Mouse (Mus musculus) cerebellum, adult 8-10 months (tissue): ENCODE measurements around the gene Gm28043.
A peak's percentile ranks its signal among the peaks of the same experiment; 100 is the strongest.

Source experiments
- DNase-seq: peaks from one replicate; pipeline ENCODE4 v3.0.0; 2022

The Gm28043 gene

DNA sequence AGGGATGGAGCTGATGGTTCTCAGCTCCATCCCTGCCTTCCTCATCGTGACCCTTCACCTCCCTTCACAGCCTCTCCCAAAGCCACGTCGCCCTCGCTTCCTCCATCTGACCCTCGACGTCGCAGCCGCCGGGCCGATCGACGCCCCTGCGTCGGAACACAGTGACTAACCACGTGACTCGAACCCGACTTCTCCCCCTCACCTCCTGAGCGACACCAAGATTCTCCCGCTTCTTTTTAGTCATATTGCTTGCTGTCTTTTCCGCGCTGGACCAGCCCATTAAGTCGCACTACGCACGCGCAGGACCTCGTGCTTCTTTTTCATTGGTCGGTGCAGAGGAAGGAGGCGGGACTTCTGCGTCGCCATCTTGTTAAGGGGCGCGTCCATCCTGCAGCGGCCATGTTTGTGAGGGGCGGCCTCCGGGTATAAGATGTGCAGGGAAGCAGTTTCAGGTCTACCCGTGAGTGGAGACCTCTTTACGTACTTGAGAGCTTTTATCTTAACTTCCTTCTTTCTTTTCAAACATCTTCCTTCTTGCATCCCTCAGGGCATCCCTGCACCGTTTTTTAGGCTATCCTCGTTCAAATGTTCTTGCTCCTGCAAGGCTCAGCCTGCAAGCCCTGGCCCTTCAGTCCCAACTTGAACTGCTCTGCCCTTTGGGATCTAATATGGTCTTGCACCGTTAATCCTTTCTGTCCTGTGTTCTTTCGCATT lies 102.2 kb downstream of the Gm28043 start, which contains the start of gene Ccdc167:
Ccdc167 (minus strand) TSS at position 313 of the 714 bp plus-strand sequence.
- DNase-seq, result peak; percentile 97

DNA sequence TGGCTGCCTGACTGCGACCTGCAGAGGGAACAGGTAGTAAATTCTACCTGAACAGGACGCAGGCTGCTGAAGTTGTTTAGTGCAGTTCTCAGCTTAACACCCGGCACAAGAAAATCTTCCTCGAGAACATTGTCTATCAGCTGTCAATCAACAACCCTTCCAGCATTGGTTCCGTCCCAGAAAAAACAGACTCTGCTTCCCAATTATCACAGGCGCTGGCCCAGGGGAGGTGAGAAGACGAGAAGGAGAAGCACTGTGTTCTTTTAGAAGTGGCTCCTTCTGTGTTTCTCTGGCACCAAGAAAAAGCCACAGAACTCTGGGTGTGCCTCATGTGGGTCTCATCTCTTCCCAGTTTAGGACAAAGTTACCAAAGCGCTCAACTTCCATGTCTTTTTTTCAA lies 104.0 kb downstream of the Gm28043 start:
- no peak for DNase-seq

DNA sequence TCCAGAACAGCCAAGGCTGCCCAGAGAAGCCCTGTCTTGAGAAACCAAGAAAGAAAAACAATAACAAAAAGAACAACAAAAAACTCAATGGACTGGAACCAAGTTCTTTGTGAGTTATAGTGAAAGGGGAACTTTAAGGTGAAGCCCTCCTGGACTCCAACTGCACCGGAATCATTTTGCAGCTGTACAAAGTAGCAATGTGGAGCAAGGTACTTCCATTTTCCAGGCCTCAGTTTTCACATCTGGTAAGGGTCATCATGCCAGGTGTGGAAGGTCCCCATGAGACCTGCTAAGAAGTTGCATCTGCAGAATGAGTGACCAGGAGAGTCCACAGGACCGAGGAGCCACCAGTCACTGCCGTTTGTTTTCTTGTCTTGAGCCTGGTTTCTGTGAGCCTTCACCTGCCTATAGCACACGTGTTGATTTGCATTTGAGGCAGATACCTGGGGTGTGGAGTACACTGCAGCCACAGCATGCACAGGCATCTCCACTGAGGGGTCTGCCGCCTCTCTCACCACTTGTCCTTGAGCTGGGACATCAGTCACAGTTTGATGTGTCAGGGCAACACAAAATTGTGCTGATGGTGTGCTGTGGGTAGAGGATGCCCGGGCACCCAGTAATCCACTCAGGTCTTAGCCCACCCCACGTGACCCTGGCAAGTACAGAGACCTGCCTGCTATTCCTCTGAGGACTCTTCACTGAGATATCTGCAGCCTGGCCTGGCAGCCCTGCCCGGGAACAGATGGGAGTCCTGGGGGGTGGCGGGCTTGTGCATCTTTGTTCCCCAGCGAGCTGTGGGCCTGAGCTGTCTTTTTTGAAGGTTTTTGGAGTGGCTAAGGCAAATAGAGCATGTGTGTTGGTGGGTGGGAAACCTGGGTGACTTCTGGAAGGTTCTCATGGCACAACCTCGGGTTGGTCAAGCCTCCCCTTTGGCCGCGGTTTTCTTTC lies 105.2 kb downstream of the Gm28043 start:
- DNase-seq, result peak; percentile 81

DNA sequence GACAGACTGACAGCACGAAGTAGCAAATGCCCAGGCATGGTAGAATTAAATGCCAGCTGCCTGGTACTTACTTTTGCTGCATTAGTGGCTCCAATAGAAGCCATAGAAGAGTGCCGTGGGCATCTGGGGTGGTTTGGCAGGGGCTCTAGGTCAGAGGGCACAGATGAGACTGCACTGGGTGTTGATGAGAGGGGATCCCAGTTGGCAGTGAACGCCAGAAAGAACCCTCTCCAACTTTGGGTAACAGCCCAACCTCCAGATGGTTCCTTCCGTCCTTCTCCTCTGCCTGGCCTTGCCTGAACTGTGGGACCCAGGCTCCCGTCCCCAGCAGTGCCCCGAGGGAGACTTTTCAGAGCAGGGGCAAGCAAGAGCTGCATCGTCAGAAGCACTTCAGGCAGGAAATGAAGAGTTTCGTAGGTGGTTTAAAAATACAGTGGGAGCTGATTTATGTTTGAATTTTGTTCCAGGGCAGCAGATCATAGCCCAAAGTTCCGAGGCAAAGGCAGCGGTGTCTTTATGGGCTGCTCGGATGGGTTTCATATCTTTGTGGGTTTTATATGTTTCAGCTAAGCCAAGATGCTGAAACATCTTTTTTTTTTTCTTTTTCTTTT lies 106.2 kb downstream of the Gm28043 start:
- no peak for DNase-seq

DNA sequence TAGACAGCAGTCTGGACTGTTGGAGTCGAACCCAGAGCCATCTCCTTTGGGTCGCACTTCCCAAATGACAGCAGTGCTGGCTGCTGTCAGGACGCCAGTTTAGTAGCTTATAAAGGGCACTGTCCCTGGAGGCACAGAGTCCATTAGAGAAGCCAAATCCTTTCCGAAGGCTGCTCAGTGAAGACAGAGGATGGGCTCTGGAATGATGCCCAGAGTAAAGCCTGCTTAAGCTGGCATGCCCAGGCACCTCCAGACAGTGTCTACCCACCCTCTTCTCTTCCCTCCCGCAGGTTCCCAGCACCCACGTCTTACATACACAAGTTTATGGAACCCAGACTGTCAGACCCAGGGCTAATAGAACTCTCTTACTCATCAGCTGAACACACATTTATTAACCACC lies 109.9 kb downstream of the Gm28043 start:
- no peak for DNase-seq

DNA sequence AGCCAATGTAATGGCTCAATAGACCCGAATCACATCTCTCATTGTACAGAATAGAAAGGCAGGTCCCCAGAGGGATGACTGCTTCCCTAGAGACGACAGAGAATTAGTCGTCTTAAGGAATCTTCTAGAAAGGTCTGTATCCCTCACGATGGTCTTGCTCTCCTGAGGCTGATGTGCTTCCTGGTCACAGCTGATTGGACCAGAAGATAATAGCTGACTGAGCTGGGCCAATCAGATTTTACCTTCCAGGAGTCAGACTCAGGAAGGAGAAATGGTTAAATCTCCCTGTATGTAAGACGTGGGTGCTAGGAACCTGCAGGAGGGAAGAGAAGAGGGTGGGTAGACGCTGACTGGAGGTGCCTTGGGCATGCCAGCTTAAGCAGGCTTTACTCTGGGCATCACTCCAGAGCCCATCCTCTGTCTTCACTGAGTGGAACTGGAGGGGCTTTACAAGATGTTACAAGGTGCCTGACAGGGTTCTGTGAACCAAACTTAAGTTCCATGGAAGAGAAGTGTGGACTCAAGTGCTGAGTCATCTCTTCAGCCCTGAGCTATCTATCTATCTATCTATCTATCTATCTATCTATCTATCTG lies 110.4 kb downstream of the Gm28043 start:
- DNase-seq, result no peak

DNA sequence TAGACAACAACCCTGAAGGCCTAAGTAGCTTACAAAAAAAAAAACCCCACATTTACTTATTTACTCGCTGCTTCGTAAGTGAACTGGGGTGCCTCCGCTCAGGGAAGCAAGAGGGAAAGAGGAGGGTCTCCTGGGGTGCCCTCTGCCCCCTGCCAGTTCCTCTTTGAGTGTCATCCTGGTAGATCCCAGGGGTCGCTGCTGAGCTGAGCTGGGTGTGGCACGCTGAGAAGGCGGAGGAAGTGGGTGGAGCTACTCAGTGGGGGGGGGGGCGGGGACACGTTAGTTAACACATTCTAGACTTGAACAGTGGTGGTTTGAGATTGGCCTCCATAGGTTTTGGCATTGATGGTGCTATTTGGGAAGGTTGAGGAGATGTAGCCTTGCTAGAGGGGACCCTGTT lies 113.4 kb downstream of the Gm28043 start:
- no peak for DNase-seq

DNA sequence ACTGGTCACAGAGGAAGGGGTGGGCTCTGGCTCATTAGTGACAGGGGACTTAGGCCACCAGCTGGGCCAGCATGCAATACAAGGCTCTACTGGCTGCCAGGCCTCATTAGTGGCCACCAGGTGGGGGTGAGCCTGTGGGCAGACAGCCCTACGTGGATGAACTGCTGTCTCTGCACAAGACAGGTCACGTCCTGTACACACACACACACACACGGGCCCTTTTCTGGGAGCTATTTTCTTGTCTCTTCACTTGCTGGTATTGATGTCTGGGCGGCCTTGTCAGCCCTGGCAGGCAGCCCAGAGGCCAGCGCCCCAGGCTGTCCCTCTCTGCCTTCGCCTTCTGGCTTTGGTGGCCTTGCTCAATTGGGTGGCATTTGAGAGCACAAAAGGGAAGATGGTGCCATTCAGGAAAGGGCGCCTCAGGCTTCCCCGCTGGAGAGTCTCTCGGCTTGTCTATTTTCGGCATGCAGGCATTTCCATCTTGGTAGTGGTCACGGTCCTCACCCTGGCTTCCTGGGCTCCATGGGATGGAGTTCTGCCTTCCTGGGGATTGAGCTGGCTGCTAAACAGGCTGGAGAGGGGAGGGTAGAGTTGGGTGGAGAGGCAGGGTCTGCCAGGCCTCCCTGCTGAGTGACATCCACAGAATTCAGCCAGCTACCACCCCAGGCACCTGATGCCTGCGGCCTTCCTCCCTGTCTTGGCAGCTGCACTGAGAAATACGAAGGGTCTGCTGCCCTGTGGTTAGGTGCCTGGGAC lies 116.0 kb downstream of the Gm28043 start:
- DNase-seq, result peak; percentile 56

DNA sequence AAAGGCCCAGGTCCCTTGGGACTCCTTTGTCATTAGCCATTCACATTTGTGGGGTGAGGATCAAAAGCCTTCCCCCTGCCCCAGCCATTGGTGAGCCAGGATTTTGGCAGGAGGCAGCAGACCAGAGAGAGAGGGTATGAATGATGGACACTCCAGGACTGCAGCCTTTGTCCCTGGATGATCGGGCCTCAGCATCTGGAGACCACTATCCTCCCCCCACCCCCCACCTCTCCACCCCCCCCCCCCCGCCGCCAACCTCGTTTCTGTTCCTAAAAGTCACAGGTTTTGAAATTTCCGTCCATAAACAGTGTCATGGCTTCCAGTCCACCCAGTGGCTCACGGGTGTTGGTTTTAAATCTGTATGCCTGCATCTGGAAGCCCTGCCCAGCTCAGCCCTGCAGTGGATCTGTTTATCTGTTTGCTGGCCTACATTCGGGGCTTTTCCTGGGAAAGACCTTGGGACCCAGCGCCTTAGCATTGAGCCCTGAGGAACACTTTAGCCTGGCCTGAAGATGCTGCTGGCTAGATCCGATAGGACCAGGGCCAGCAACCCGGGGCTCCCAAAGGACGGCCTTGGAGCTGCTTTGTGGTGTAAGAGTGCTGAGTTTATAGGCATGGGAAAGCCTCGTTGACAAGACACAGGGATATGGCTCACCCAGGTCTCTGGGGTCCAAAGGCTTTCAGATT lies 116.7 kb downstream of the Gm28043 start:
- no peak for DNase-seq

DNA sequence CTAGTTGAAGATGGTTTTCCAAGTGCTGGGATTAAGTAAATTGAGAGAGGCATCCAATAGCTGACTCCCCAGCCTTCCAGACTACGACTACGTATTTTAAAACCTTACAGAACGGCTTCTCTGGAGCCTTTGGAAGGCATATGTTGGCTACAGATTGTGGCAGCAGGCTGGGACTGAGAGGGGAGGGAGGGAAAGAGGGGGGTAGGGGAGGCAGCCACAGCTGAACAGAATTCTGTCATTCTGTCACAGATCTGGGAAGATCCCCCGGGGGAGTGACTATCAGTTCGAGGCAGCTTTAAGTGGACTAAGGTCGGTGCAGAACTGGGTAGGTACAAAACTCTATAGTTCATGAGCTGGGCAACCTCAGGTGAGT lies 117.3 kb downstream of the Gm28043 start:
- no peak for DNase-seq

DNA sequence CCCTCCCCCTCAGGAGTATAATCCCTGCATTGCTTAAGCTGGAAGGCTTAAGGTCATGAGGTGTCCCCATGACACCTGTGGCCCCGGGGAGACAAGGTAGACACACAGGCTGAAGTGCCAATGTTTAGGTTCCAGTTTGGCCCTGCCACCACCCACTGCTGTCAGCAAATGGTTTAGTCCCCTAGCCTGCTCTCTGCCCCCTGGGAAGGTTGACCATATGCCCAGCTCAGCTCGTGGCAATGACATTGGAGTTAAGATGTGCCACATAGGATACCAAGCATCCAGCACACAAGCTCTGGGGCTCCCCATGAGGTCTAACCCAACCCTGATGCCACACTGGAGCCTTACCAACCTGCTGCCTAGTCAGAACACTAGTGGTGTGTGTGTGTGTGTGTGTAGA lies 117.8 kb downstream of the Gm28043 start:
- no peak for DNase-seq

DNA sequence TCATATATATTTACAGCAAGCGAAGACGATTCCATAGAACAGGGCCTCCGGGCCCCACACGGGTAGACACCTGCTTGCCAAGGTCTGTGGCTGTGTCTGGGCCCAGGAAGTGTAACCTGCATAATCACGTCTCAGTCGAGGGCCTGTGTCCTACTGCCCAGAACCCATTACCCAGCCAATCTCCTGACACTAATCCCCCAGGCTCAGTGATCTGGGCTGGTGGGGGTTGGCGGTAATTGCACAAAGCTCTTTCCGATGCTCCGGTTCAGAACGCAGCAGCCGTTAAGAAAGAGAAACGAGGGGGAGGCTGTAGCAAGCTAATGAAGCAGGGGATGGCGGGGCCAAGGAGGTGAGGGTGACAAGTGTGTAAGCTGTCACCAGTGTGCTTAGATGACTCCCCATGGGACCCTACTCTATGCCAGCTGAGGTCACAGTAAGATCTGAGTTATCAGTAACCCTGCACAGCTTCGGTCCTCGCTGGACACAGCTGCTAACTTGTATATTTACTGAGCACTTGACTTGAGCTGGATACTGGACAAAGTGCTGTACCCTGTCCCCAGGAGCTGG lies 121.9 kb downstream of the Gm28043 start:
- DNase-seq, result no peak

DNA sequence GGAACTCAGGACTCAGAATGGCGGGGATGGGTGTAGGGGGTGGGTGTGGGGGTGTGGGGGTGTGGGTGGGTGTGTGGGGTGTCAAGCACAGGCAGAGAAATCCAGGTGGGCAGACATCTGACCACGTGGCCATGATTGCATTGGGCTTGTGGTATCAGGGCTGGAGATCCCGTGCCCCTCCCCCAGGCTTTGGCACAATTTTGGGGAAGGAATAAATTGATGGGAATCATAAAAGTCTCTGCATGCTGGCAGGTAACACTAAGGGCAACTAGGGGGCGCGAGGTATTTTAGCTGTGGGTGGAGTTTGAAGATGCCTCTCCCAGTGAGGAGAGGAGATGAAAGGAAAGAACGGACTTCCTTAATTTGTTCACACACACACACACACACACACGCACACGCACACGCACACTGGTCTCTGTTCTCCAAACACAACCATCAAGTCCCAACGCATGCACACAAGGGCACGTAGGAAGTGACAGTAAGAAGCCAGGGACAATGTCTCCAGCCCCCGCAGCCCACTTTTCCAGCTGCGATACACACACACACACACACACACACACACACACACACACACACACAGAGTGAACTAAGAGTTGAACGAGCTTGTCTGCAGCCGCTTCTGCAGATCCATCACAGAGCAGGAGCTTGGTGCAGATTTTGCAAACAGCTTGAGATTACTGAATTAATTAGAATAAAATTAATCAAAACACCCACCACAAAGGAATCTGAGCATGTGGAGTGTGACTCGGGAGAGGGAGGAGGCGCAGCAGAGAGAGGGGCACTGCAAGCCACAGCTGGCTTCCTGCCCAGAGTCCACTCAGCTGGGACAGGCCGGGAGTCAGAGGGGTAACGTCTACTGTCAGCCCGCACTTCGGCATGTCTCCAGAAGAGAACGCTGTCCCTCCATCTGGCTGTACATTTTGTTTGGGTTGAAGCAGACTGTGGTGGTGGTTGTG lies 123.5 kb downstream of the Gm28043 start:
- no peak for DNase-seq

DNA sequence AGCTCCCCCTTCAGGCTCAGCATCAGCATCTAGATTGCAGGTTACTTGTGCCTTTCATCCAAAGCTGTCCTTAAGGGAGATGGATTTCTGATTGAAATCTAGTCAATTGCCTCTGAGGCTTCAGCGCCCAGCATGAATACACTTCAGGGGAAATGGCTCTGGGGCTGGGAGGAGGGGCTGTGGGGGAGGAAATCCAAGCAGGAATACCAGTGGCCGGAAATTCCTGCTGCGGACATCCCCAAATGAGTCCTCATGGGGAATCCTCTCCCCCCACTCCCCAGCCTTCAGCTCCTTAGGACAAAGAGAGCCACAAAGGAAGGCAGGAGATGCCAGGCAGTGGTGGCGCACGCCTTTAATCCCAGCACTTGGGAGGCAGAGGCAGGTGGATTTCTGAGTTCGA lies 132.8 kb downstream of the Gm28043 start:
- no peak for DNase-seq
